Mouse (Mus musculus): ENCODE measurements at regions not wholly inside any gene's neighbourhood (a gene's known extent, or its start where the extent isn't known, plus 50 kb on each side); places are given as distances from the start of the nearest gene placed in this dataset.

DNA sequence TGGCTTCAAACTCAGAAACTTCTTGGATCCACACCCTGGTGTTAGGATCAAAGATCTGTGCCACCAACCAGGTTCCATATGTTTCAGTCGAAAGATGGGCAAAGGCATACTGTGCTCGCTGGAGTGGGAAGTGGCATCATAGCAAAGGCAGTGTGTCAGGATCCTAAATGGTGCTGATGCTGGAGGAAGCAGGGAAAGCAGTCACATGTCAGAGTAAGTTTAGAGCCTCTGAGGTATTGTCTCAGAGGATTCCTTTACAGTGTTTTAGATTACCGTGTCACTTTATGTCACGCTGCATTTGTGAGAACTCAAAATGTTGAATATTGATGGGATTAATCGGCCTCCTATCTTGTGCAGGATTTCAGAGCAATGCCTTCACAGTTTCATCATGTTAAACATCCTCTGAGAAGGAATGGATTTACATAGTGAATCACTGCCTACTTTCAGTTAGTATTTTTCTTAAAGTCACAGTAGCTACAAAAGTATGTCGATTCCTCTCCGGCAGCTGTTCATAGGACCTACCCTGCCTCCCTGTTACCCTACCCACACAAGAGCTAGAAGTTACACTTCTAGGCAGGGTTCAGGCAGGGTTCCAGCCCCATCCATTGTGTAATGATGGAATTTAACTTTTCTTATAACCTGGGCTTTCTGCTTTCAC lies 994.4 kb upstream of the Lrrc6 start:
- Histone ChIP-seq H3K36me3 (ENCODE audit: control insufficient read depth, insufficient read depth, low read length) (no peaks in the 10 kb centered on the region), H3K9ac (ENCODE audit: low read depth, low read length) (no peak overlapping the region), H3K27ac (ENCODE audit: low read depth, low read length) (no peak overlapping the region), H3K4me2 (no peak overlapping the region), H3K4me1 (replicated peaks; ENCODE audit: control insufficient read depth, insufficient read depth, low read length) (no peaks in the 10 kb centered on the region), H3K4me3 (ENCODE audit: low read depth, low read length) (no peak overlapping the region), H3K9me3 (ENCODE audit: control insufficient read depth, low read length) (no peaks in the 10 kb centered on the region), H3K27me3 (replicated peaks; ENCODE audit: control insufficient read depth, insufficient read depth, low read length) (no peaks in the 10 kb centered on the region)
- 84% methylated on average over 7 of the region's 7 CpGs for WGBS
- no peak for ATAC-seq (replicated peaks; ENCODE audit: low FRiP score)
- DNase-seq (ENCODE audit: low spot score) = no peak

DNA sequence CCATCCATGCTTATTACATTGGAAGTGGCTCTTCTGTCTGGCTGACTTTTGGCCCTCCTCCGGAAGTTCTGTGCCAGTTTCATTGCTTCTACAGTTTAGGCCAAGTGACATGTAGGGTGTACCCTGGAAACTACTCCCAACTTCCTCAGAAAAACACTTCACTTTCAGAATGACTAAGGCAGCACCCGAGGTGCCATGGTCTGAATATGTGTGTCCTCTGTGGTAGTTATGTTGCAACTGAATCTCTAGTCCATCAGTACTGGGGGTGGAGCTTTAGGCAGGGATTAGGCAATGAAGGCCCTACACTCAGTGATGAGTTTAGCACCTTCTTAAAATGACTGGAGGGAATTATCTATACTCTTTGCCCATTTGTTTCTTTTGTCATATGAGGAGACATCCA lies 981.0 kb upstream of the Lrrc6 start:
- ATAC-seq (replicated peaks; ENCODE audit: low FRiP score) (no peak), DNase-seq (ENCODE audit: low spot score) (no peak)
- Histone ChIP-seq H3K9me3 (ENCODE audit: control insufficient read depth, low read length) (no peaks in the 10 kb centered on the region), H3K4me2 (no peak overlapping the region), H3K27me3 (replicated peaks; ENCODE audit: control insufficient read depth, insufficient read depth, low read length) (no peaks in the 10 kb centered on the region), H3K4me1 (replicated peaks; ENCODE audit: control insufficient read depth, insufficient read depth, low read length) (no peaks in the 10 kb centered on the region), H3K36me3 (ENCODE audit: control insufficient read depth, insufficient read depth, low read length) (no peaks in the 10 kb centered on the region), H3K27ac (ENCODE audit: low read depth, low read length) (no peak overlapping the region), H3K9ac (ENCODE audit: low read depth, low read length) (no peak overlapping the region), H3K4me3 (ENCODE audit: low read depth, low read length) (no peak overlapping the region)
- WGBS = 75% methylated on average over 2 of the region's 2 CpGs

DNA sequence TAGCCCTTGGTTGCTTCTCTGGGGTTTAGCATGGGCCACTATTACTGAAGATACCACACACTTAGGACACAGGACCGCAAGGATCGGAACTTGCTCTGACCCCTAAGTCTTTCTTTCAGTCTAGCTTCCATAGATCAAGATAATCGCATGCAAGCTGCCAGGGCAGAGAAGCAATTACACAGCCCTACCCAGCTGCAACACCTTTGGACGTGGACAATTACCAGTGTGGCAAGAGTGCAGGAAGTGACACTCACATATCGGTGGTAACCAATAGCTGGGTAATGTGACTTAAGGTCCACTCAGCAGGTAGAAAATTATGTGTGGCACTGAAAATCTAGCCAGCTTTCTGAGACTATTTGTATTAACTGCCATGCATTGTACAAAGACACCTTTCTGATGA lies 973.6 kb upstream of the Lrrc6 start:
- no peak overlapping the region for H3K4me2 ChIP-seq
- DNase-seq (ENCODE audit: low spot score) (no peak), ATAC-seq (replicated peaks; ENCODE audit: low FRiP score) (no peak)
- 77% methylated on average over 5 of the region's 5 CpGs for WGBS
- H3K4me1 ChIP-seq (replicated peaks; ENCODE audit: control insufficient read depth, insufficient read depth, low read length) = no peaks in the 10 kb centered on the region
- H3K27me3 ChIP-seq (replicated peaks; ENCODE audit: control insufficient read depth, insufficient read depth, low read length) = no peaks in the 10 kb centered on the region
- H3K9me3 ChIP-seq (ENCODE audit: control insufficient read depth, low read length) = no peaks in the 10 kb centered on the region
- no peak overlapping the region for H3K9ac ChIP-seq (ENCODE audit: low read depth, low read length)
- no peak overlapping the region for H3K4me3 ChIP-seq (ENCODE audit: low read depth, low read length)
- no peaks in the 10 kb centered on the region for H3K36me3 ChIP-seq (ENCODE audit: control insufficient read depth, insufficient read depth, low read length)
- no peak overlapping the region for H3K27ac ChIP-seq (ENCODE audit: low read depth, low read length)

DNA sequence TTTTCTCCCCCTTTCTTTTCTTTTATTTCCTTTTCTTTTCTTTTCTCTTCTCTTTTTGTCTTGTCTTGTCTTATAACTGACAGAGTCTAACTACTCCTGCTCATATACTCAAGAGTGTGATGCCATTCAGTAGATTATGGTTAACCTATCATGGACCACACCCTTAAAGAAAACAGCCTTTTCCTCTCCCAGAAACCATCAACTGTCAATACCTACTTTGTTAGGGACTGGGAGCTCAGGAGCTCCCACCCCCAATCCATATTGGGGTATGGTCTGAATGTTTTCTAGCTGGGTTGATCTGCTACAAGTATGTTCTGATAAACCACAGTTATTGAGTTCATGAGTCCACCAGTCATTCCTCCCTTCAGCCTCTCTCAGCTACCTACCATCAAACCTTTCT lies 972.3 kb upstream of the Lrrc6 start:
- Histone ChIP-seq H3K4me3 (ENCODE audit: low read depth, low read length) (no peak overlapping the region), H3K9me3 (ENCODE audit: control insufficient read depth, low read length) (no peaks in the 10 kb centered on the region), H3K36me3 (ENCODE audit: control insufficient read depth, insufficient read depth, low read length) (no peaks in the 10 kb centered on the region), H3K27me3 (replicated peaks; ENCODE audit: control insufficient read depth, insufficient read depth, low read length) (no peaks in the 10 kb centered on the region), H3K27ac (ENCODE audit: low read depth, low read length) (no peak overlapping the region), H3K9ac (ENCODE audit: low read depth, low read length) (no peak overlapping the region), H3K4me1 (replicated peaks; ENCODE audit: control insufficient read depth, insufficient read depth, low read length) (no peaks in the 10 kb centered on the region), H3K4me2 (no peak overlapping the region)
- no peak for DNase-seq (ENCODE audit: low spot score)
- ATAC-seq (replicated peaks; ENCODE audit: low FRiP score) = no peak

DNA sequence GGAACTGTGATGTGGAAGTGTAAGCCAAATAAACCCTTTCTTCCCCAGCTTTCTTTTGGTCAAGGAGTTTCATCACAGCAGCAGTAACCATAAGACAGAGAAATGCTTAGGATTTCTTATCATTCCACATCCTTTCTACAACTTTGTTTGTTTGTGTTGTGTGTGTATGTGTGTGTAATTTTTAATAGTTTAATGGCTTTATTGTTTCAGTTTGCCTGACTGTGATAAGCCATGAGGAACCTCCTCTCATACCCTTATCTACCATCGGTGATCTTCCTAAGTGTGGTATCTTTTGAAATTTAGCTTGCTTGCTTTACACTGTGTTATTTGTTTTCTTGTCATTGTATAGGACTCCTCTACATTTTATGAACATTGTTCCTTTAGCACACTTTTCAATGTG lies 970.6 kb upstream of the Lrrc6 start:
- Histone ChIP-seq H3K9ac (ENCODE audit: low read depth, low read length) (no peak overlapping the region), H3K27ac (ENCODE audit: low read depth, low read length) (no peak overlapping the region), H3K36me3 (ENCODE audit: control insufficient read depth, insufficient read depth, low read length) (no peaks in the 10 kb centered on the region), H3K4me3 (ENCODE audit: low read depth, low read length) (no peak overlapping the region), H3K9me3 (ENCODE audit: control insufficient read depth, low read length) (no peaks in the 10 kb centered on the region), H3K4me2 (no peak overlapping the region), H3K4me1 (replicated peaks; ENCODE audit: control insufficient read depth, insufficient read depth, low read length) (no peaks in the 10 kb centered on the region), H3K27me3 (replicated peaks; ENCODE audit: control insufficient read depth, insufficient read depth, low read length) (no peaks in the 10 kb centered on the region)
- no peak for ATAC-seq (replicated peaks; ENCODE audit: low FRiP score)
- no peak for DNase-seq (ENCODE audit: low spot score)
- 93% methylated on average over 1 of the region's 1 CpGs for WGBS

DNA sequence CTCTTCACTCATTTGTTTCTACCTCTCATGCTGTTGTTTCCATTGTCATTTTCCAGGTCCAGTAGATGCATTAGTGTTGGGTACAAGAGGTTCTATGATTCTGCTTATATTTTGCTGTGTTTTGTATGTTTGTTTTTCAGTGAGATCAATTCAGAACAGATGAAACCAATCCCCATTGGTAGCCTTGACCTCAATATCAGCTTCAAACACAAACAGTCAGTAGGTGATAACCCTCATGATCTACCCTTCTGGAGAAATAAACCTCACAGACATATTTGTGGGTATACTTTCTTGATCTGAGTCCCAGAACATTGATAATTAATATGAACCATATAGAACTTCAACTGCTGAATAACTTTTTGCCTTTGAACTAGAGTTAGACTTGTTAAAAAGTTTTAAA lies 969.3 kb upstream of the Lrrc6 start:
- Histone ChIP-seq H3K27ac (ENCODE audit: low read depth, low read length) (no peak overlapping the region), H3K27me3 (replicated peaks; ENCODE audit: control insufficient read depth, insufficient read depth, low read length) (no peaks in the 10 kb centered on the region), H3K9me3 (ENCODE audit: control insufficient read depth, low read length) (no peaks in the 10 kb centered on the region), H3K36me3 (ENCODE audit: control insufficient read depth, insufficient read depth, low read length) (no peaks in the 10 kb centered on the region), H3K4me2 (no peak overlapping the region), H3K9ac (ENCODE audit: low read depth, low read length) (no peak overlapping the region), H3K4me3 (ENCODE audit: low read depth, low read length) (no peak overlapping the region), H3K4me1 (replicated peaks; ENCODE audit: control insufficient read depth, insufficient read depth, low read length) (no peaks in the 10 kb centered on the region)
- no peak for DNase-seq (ENCODE audit: low spot score)
- no peak for ATAC-seq (replicated peaks; ENCODE audit: low FRiP score)

DNA sequence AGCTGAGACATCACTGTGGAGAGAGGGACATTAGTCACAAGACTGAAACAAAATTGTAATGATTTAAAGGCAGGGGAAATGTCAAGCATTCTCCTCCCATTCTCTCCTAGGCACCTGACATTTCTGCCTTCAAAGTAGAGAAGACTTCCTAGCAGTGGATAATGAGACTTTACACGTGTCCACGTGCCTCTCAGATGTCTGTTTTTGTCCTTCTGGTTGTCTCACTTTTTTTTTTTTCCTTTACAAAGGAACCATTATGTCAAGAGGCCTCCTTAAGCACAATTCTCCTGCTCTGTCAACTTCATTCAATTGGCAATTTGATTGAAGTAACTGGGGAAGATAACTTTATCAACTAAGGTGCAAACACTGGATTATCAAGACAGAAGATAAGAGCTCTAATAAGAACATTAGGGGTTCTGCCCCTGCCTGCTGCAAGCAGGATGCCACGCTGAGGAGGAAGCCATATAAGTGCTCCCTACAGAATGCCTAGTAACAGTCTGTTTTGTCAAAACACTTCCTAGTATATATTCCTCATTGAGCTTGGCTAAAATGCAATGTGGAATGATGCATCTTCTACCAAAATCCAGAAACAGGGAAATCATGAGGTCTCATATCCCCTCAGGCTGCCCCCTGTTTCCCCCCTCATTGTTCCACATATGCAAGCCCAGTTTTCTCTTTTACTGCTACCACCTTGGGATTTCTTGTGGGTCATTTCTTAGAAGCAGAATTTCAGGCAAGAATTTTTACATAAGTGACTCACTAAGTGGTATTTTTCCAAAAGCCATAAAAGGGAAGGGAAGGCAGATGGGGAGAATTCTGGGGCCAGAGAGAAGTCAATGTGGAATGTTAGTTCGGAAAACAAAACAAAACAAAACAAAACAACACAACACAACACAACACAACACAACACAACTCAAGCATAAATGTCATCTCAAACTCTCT lies 967.0 kb upstream of the Lrrc6 start:
- Histone ChIP-seq H3K27me3 (replicated peaks; ENCODE audit: control insufficient read depth, insufficient read depth, low read length) (no peaks in the 10 kb centered on the region), H3K36me3 (ENCODE audit: control insufficient read depth, insufficient read depth, low read length) (no peaks in the 10 kb centered on the region), H3K9me3 (ENCODE audit: control insufficient read depth, low read length) (no peaks in the 10 kb centered on the region), H3K9ac (ENCODE audit: low read depth, low read length) (no peak overlapping the region), H3K4me3 (ENCODE audit: low read depth, low read length) (no peak overlapping the region), H3K27ac (ENCODE audit: low read depth, low read length) (no peak overlapping the region), H3K4me1 (replicated peaks; ENCODE audit: control insufficient read depth, insufficient read depth, low read length) (no peaks in the 10 kb centered on the region), H3K4me2 (no peak overlapping the region)
- DNase-seq (ENCODE audit: low spot score) (no peak), ATAC-seq (replicated peaks; ENCODE audit: low FRiP score) (no peak)
- 52% methylated on average over 4 of the region's 4 CpGs for WGBS

DNA sequence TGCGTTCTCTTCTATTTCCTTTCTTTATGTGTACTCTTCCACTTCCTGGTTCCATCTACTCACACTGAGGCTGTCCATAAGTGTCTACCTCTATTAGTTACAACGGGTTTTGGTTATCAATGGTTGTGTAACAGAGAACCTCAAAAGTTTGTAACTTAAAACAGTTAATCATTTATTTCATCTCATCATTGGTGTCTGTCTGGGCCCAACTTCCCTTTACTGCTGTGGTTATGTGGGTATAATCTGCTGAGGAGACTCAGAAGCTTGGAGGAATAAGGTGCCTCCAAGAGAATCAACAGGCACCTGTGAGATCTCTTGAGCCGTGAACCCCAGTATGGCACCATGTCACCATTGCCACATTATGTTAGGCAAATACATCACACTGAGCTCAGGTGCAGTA lies 962.2 kb upstream of the Lrrc6 start:
- Histone ChIP-seq H3K27ac (ENCODE audit: low read depth, low read length) (no peak overlapping the region), H3K36me3 (ENCODE audit: control insufficient read depth, insufficient read depth, low read length) (no peaks in the 10 kb centered on the region), H3K9ac (ENCODE audit: low read depth, low read length) (no peak overlapping the region), H3K27me3 (replicated peaks; ENCODE audit: control insufficient read depth, insufficient read depth, low read length) (no peaks in the 10 kb centered on the region), H3K4me3 (ENCODE audit: low read depth, low read length) (no peak overlapping the region), H3K4me1 (replicated peaks; ENCODE audit: control insufficient read depth, insufficient read depth, low read length) (no peaks in the 10 kb centered on the region), H3K4me2 (no peak overlapping the region), H3K9me3 (ENCODE audit: control insufficient read depth, low read length) (no peaks in the 10 kb centered on the region)
- DNase-seq (ENCODE audit: low spot score) (no peak), ATAC-seq (replicated peaks; ENCODE audit: low FRiP score) (no peak)
- WGBS = 81% methylated on average over 3 of the region's 3 CpGs

DNA sequence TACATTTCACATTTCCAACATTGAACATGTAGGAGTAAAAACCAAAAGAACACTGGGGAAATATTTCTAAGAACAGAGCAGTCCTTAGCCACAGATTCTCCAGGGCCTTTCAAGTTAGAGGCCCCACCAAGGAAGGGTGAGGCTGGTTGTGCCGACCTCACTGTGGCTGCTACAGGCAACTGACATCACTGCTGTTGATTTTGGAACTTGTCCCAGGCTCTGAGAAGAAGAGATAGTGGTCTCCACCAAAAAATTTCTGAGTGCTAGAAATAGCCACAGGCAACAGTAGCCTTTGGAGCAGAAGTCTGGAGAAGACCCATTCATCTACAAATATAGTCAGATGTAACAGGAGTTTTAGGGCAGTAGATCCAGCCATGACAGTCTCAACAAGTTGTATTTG lies 959.7 kb upstream of the Lrrc6 start:
- ATAC-seq (replicated peaks; ENCODE audit: low FRiP score) (no peak), DNase-seq (ENCODE audit: low spot score) (no peak)
- 32% methylated on average over 1 of the region's 1 CpGs for WGBS
- no peak overlapping the region for H3K9ac ChIP-seq (ENCODE audit: low read depth, low read length)
- no peaks in the 10 kb centered on the region for H3K27me3 ChIP-seq (replicated peaks; ENCODE audit: control insufficient read depth, insufficient read depth, low read length)
- H3K27ac ChIP-seq (ENCODE audit: low read depth, low read length) = no peak overlapping the region
- H3K36me3 ChIP-seq (ENCODE audit: control insufficient read depth, insufficient read depth, low read length) = no peaks in the 10 kb centered on the region
- no peak overlapping the region for H3K4me2 ChIP-seq
- no peaks in the 10 kb centered on the region for H3K4me1 ChIP-seq (replicated peaks; ENCODE audit: control insufficient read depth, insufficient read depth, low read length)
- H3K9me3 ChIP-seq (ENCODE audit: control insufficient read depth, low read length) = no peaks in the 10 kb centered on the region
- no peak overlapping the region for H3K4me3 ChIP-seq (ENCODE audit: low read depth, low read length)
